Mouse (Mus musculus) liver, postnatal 0 days (tissue): ENCODE data around the gene Ttll5. TPM values are rescaled to one million over a fixed set of nuclear protein-coding genes. Genes with fewer than 3 reads are reported as not detected.

Experiments used
- ATAC-seq: fragments of 200-750 bp; cut with Nextera tagmentation; 2 replicates; pipeline ENCODE4 v1.8.0; 2017; ENCODE audit warnings: mild to moderate bottlenecking, moderate library complexity
- DNase-seq: peaks from one replicate; pipeline ENCODE4 v3.0.0-alpha.2; 2016
- H3K27ac ChIP-seq: fragments of 300-500 bp; sonication (generic); 2 replicates; pipeline ENCODE4 v1.5.1; 2014; ENCODE audit warnings: antibody characterized with exemption, moderate library complexity, mild to moderate bottlenecking, low read depth
- H3K27me3 ChIP-seq: fragments of 300-500 bp; sonication (generic); 2 replicates; pipeline ENCODE4 v1.6.1; 2014; ENCODE audit warnings: low read length, control low read depth, mixed read lengths; ENCODE audit not compliant: insufficient read depth
- H3K36me3 ChIP-seq: fragments of 300-500 bp; sonication (generic); replicated peaks from 2 replicates; pipeline ENCODE4 v1.6.1; 2014; ENCODE audit warnings: mild to moderate bottlenecking, control low read depth, low read length, moderate library complexity, mixed read lengths; ENCODE audit not compliant: insufficient read depth
- H3K4me1 ChIP-seq: fragments of 300-500 bp; sonication (generic); 2 replicates; pipeline ENCODE4 v1.6.1; 2014; ENCODE audit warnings: antibody characterized with exemption, mild to moderate bottlenecking, control low read depth; ENCODE audit not compliant: insufficient read depth
- H3K4me2 ChIP-seq: fragments of 300-500 bp; sonication (generic); 2 replicates; pipeline ENCODE4 v1.6.1; 2014; ENCODE audit warnings: low read depth, mild to moderate bottlenecking, low read length, moderate library complexity, mixed read lengths
- H3K4me3 ChIP-seq: fragments of 300-500 bp; sonication (generic); 2 replicates; pipeline ENCODE4 v1.5.1; 2014; ENCODE audit warnings: low read depth, low read length
- H3K9ac ChIP-seq: fragments of 300-500 bp; sonication (generic); replicated peaks from 2 replicates; pipeline ENCODE4 v1.6.1; 2014; ENCODE audit warnings: mild to moderate bottlenecking, moderate library complexity
- H3K9me3 ChIP-seq: fragments of 300-500 bp; sonication (generic); 2 replicates; pipeline ENCODE4 v1.6.1; 2016; ENCODE audit warnings: mild to moderate bottlenecking, control low read depth, low read length, mixed read lengths
- CTCF ChIP-seq: sonication (generic); IDR thresholded peaks from 2 replicates; pipeline ENCODE4 v1.5.1; 2016; ENCODE audit warnings: antibody characterized with exemption, low read depth
- EP300 ChIP-seq: IDR thresholded peaks from 2 replicates; pipeline ENCODE4 v1.6.1; 2016; ENCODE audit warnings: antibody characterized with exemption, low read depth, mild to moderate bottlenecking
- WGBS: fragments of 180-500 bp; shearing (Covaris S2); extraction: QIAGEN DNeasy Blood & Tissue Kit; methylation state at CpG from one replicate; pipeline ENCODE4 v1.1.7; 2014; ENCODE audit not compliant: insufficient replicate concordance; 5-methylcytosine and 5-hydroxymethylcytosine counted together
- polyA plus RNA-seq: library from polyadenylated mRNA; unstranded; fragments of >200 nt; fragmentation: Nextera tagmentation; extraction: Ambion mirVana; gene quantifications from 2 replicates; pipeline ENCODE4 v1.2.1, GENCODE M21; 2015

The Ttll5 gene
- polyA plus RNA-seq, 1 experiment from 2014 or later = 2.8 TPM

- Histone ChIP-seq H3K36me3 (no peaks in the 10 kb centered on the region), H3K4me1 (no peaks in the 10 kb centered on the region), H3K27me3 (no peaks in the 10 kb centered on the region), H3K27ac (no peak overlapping the region), H3K9ac (no peak overlapping the region), H3K4me2 (no peak overlapping the region), H3K9me3 (no peaks in the 10 kb centered on the region), H3K4me3 (no peak overlapping the region)
- 68% methylated on average over 6 of the region's 6 CpGs for WGBS
- DNase-seq = no peak
- TF ChIP-seq CTCF (no peak), EP300 (no peak)
- no peak for ATAC-seq
Measured at GRCm38 (mm10) chr12:85792821-85793346, 31.6 kb upstream of the Ttll5 start.

- no peaks in the 10 kb centered on the region for H3K36me3 ChIP-seq
- H3K4me2 ChIP-seq = no peak overlapping the region
- no peaks in the 10 kb centered on the region for H3K9me3 ChIP-seq
- H3K27me3 ChIP-seq = no peaks in the 10 kb centered on the region
- WGBS = 75% methylated on average over 2 of the region's 2 CpGs
- H3K9ac ChIP-seq = no peak overlapping the region
- no peaks in the 10 kb centered on the region for H3K4me1 ChIP-seq
- DNase-seq (no peak), ATAC-seq (no peak)
- H3K27ac ChIP-seq = no peak overlapping the region
- H3K4me3 ChIP-seq = no peak overlapping the region
- TF ChIP-seq CTCF = no peak
- TF ChIP-seq EP300 = no peak
Measured at GRCm38 (mm10) chr12:85794094-85794493, 30.4 kb upstream of the Ttll5 start.

GRCm38 (mm10) chr12:85795551-85795950 lies 28.9 kb upstream of the Ttll5 start:
- DNase-seq (no peak), ATAC-seq (no peak)
- Histone ChIP-seq H3K9me3 (no peaks in the 10 kb centered on the region), H3K4me3 (no peak overlapping the region), H3K9ac (no peak overlapping the region), H3K4me1 (no peaks in the 10 kb centered on the region), H3K4me2 (no peak overlapping the region), H3K27me3 (no peaks in the 10 kb centered on the region), H3K36me3 (no peaks in the 10 kb centered on the region), H3K27ac (no peak overlapping the region)
- WGBS = 60% methylated on average over 1 of the region's 1 CpGs
- TF ChIP-seq EP300 = no peak

GRCm38 (mm10) chr12:85800031-85800430 lies 24.4 kb upstream of the Ttll5 start:
- no peaks in the 10 kb centered on the region for H3K9me3 ChIP-seq
- no peak overlapping the region for H3K4me3 ChIP-seq
- no peaks in the 10 kb centered on the region for H3K27me3 ChIP-seq
- no peak overlapping the region for H3K4me2 ChIP-seq
- no peak overlapping the region for H3K27ac ChIP-seq
- no peaks in the 10 kb centered on the region; the same call in 1 of the 2 replicates for H3K36me3 ChIP-seq
- no peak overlapping the region for H3K9ac ChIP-seq
- DNase-seq (no peak), ATAC-seq (no peak)
- 69% methylated on average over 9 of the region's 9 CpGs for WGBS
- H3K4me1 ChIP-seq = no peaks in the 10 kb centered on the region
- TF ChIP-seq EP300 = no peak
- no peak for TF ChIP-seq CTCF

- Histone ChIP-seq H3K36me3 (peaks cover 5% of the 10 kb centered on the region; the same call in 1 of the 2 replicates), H3K4me1 (0 out of 2 replicates have a peak, but pooled peaks cover 4% of the 10 kb centered on the region), H3K4me3 (no peak overlapping the region), H3K9me3 (no peaks in the 10 kb centered on the region), H3K27me3 (no peaks in the 10 kb centered on the region), H3K9ac (no peak overlapping the region), H3K4me2 (no peak overlapping the region), H3K27ac (peak overlapping the region; percentile 78)
- DNase-seq = peak; percentile 29
- 47% methylated on average over 6 of the region's 6 CpGs for WGBS
- no peak for TF ChIP-seq CTCF
- TF ChIP-seq EP300 = 0 out of 2 replicates have a peak, but pooled peaks have one; percentile 10
- ATAC-seq = peak; percentile 80
Measured at GRCm38 (mm10) chr12:85809726-85810125, 14.7 kb upstream of the Ttll5 start.

GRCm38 (mm10) chr12:85810959-85811358 lies 13.5 kb upstream of the Ttll5 start:
- H3K4me3 ChIP-seq = no peak overlapping the region
- no peak overlapping the region; the same call in 1 of the 2 replicates for H3K27ac ChIP-seq
- TF ChIP-seq EP300 = no peak
- TF ChIP-seq CTCF = no peak
- peaks cover 14% of the 10 kb centered on the region for H3K36me3 ChIP-seq
- no peak overlapping the region for H3K9ac ChIP-seq
- H3K4me1 ChIP-seq = 0 out of 2 replicates have a peak, but pooled peaks cover 4% of the 10 kb centered on the region
- no peak overlapping the region for H3K4me2 ChIP-seq
- DNase-seq = no peak
- H3K9me3 ChIP-seq = no peaks in the 10 kb centered on the region
- H3K27me3 ChIP-seq = no peaks in the 10 kb centered on the region
- no peak for ATAC-seq

- H3K4me3 ChIP-seq = no peak overlapping the region
- H3K4me2 ChIP-seq = no peak overlapping the region
- ATAC-seq (no peak), DNase-seq (no peak)
- TF ChIP-seq EP300 (no peak), CTCF (no peak)
- H3K9me3 ChIP-seq = no peaks in the 10 kb centered on the region
- H3K27ac ChIP-seq = no peak overlapping the region
- no peak overlapping the region for H3K9ac ChIP-seq
- H3K27me3 ChIP-seq = no peaks in the 10 kb centered on the region
- peaks cover 21% of the 10 kb centered on the region for H3K36me3 ChIP-seq
- 0 out of 2 replicates have a peak, but pooled peaks cover 4% of the 10 kb centered on the region for H3K4me1 ChIP-seq
- WGBS = 86% methylated on average over 4 of the region's 4 CpGs
Measured at GRCm38 (mm10) chr12:85811676-85812075, 12.8 kb upstream of the Ttll5 start.
